Mouse (Mus musculus) liver, postnatal 0 days (tissue): ENCODE results near the gene Gm20388. TPM values are rescaled to one million over a fixed set of nuclear protein-coding genes. Genes with fewer than 3 reads are reported as not detected.

Experiments used
- ATAC-seq: fragments of 200-750 bp; cut with Nextera tagmentation; 2 replicates; pipeline ENCODE4 v1.8.0; 2017; ENCODE audit warnings: mild to moderate bottlenecking, moderate library complexity
- DNase-seq: peaks from one replicate; pipeline ENCODE4 v3.0.0-alpha.2; 2016
- H3K27ac ChIP-seq: fragments of 300-500 bp; sonication (generic); 2 replicates; pipeline ENCODE4 v1.5.1; 2014; ENCODE audit warnings: antibody characterized with exemption, moderate library complexity, mild to moderate bottlenecking, low read depth
- H3K27me3 ChIP-seq: fragments of 300-500 bp; sonication (generic); 2 replicates; pipeline ENCODE4 v1.6.1; 2014; ENCODE audit warnings: low read length, control low read depth, mixed read lengths; ENCODE audit not compliant: insufficient read depth
- H3K36me3 ChIP-seq: fragments of 300-500 bp; sonication (generic); replicated peaks from 2 replicates; pipeline ENCODE4 v1.6.1; 2014; ENCODE audit warnings: mild to moderate bottlenecking, control low read depth, low read length, moderate library complexity, mixed read lengths; ENCODE audit not compliant: insufficient read depth
- H3K4me1 ChIP-seq: fragments of 300-500 bp; sonication (generic); 2 replicates; pipeline ENCODE4 v1.6.1; 2014; ENCODE audit warnings: antibody characterized with exemption, mild to moderate bottlenecking, control low read depth; ENCODE audit not compliant: insufficient read depth
- H3K4me2 ChIP-seq: fragments of 300-500 bp; sonication (generic); 2 replicates; pipeline ENCODE4 v1.6.1; 2014; ENCODE audit warnings: low read depth, mild to moderate bottlenecking, low read length, moderate library complexity, mixed read lengths
- H3K4me3 ChIP-seq: fragments of 300-500 bp; sonication (generic); 2 replicates; pipeline ENCODE4 v1.5.1; 2014; ENCODE audit warnings: low read depth, low read length
- H3K9ac ChIP-seq: fragments of 300-500 bp; sonication (generic); replicated peaks from 2 replicates; pipeline ENCODE4 v1.6.1; 2014; ENCODE audit warnings: mild to moderate bottlenecking, moderate library complexity
- H3K9me3 ChIP-seq: fragments of 300-500 bp; sonication (generic); 2 replicates; pipeline ENCODE4 v1.6.1; 2016; ENCODE audit warnings: mild to moderate bottlenecking, control low read depth, low read length, mixed read lengths
- CTCF ChIP-seq: sonication (generic); IDR thresholded peaks from 2 replicates; pipeline ENCODE4 v1.5.1; 2016; ENCODE audit warnings: antibody characterized with exemption, low read depth
- EP300 ChIP-seq: IDR thresholded peaks from 2 replicates; pipeline ENCODE4 v1.6.1; 2016; ENCODE audit warnings: antibody characterized with exemption, low read depth, mild to moderate bottlenecking
- WGBS: fragments of 180-500 bp; shearing (Covaris S2); extraction: QIAGEN DNeasy Blood & Tissue Kit; methylation state at CpG from one replicate; pipeline ENCODE4 v1.1.7; 2014; ENCODE audit not compliant: insufficient replicate concordance; 5-methylcytosine and 5-hydroxymethylcytosine counted together
- polyA plus RNA-seq: library from polyadenylated mRNA; unstranded; fragments of >200 nt; fragmentation: Nextera tagmentation; extraction: Ambion mirVana; gene quantifications from 2 replicates; pipeline ENCODE4 v1.2.1, GENCODE M21; 2015

Gm20388 gene
- polyA plus RNA-seq, 1 experiment from 2014 or later: not detected

DNA sequence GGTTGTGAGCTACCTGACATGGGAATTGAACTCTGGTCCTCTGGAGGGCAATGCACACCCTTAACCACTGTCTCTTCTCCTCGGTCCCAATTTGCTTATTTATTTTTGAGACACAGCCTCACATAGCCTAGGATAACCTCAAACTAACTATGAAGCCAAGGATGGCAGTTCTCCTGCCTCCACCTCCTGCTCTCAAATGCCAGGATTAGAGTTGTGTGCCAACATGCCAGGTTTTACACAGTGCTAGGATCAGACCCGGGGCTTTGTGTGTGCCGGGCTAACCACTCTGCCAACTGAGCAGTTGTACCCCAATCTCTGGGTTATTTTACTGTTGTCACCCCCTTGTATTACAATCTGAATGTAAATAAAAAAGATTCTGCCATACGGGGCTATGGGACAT, 4066.9 kb downstream of the Gm20388 start:
- H3K9ac ChIP-seq: peak overlapping the region; percentile 28; the same call in 1 of the 2 replicates
- peak overlapping the region; percentile 81; the same call in 1 of the 2 replicates for H3K27ac ChIP-seq
- H3K4me1 ChIP-seq: peaks cover 42% of the 10 kb centered on the region

DNA sequence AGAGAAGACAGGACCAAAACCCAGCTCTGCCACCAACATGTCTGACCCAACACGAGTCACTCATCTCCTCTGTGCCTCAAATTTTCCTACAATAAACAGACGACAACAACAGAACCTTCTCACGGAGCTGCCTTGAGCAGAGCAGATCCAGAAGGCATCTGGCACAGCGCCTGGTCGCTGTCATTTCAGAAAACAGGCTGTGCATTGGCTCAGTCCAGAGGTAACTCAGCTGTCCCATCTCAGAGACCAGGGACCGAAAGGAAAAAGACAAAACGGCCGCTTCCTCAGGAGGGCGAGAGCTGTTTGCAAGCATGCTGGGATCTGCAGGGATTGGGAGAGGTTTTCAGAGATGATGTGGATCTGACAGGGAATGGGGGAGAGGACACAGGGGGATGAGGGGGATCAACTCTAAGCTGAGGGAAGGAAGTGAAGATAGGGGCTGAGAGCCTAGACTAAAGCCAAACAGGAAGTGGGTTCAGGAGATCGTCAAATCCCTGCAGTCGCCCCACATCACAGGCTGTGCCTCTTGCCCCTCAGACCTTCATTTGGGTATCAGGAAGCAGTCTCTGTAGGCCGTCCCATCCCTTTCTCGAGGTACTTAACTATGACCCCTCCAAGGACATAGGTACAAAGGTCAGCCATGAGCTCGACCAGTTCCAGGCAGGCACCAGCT, 4067.7 kb downstream of the Gm20388 start:
- DNase-seq: no peak
- Histone ChIP-seq H3K4me3 (peak overlapping the region; percentile 97), H3K9ac (peak overlapping the region; percentile 28)

More for the DNA sequence above, 4066.9 kb downstream of the Gm20388 start:
- Histone ChIP-seq H3K4me3 (peak overlapping the region; percentile 97), H3K4me2 (peak overlapping the region; percentile 75), H3K36me3 (peaks cover 46% of the 10 kb centered on the region), H3K9me3 (no peaks in the 10 kb centered on the region), H3K27me3 (no peaks in the 10 kb centered on the region)
- ATAC-seq: no peak
- no peak for DNase-seq
- TF ChIP-seq EP300 (no peak), CTCF (no peak)
- WGBS: 91% methylated on average over 4 of the region's 4 CpGs

DNA sequence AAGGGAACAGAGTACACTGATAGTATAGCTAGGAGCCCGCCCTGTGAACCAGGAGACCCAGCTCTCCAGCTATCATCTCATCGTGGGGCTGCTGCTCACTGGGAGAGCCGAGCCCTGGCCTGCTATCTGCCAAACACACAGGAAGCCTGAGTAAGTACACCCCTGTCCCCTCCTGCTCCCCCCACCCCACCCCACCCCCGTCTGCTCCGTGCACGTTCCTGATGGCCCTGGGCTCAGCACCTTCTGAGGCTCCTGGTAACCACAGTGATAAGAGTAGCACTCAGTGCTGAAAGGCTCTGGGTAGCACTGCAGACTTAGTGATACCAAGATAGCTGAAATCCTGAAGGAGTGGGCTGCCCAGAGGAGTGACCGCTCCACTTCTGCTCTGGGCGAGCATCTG, 4068.3 kb downstream of the Gm20388 start:
- TF ChIP-seq CTCF (no peak), EP300 (peak; percentile 65)
- H3K27me3 ChIP-seq: no peaks in the 10 kb centered on the region
- peak overlapping the region; percentile 28 for H3K9ac ChIP-seq
- H3K4me1 ChIP-seq: peaks cover 45% of the 10 kb centered on the region
- 42% methylated on average over 8 of the region's 8 CpGs for WGBS
- DNase-seq: peak; percentile 71
- H3K36me3 ChIP-seq: peaks cover 38% of the 10 kb centered on the region
- peak overlapping the region; percentile 81 for H3K27ac ChIP-seq
- peak overlapping the region; percentile 97 for H3K4me3 ChIP-seq
- peak overlapping the region; percentile 75 for H3K4me2 ChIP-seq
- no peaks in the 10 kb centered on the region for H3K9me3 ChIP-seq
- peak; percentile 68 for ATAC-seq

More for the DNA sequence above, 4067.7 kb downstream of the Gm20388 start:
- Histone ChIP-seq H3K4me1 (peaks cover 40% of the 10 kb centered on the region), H3K36me3 (peaks cover 41% of the 10 kb centered on the region), H3K9me3 (no peaks in the 10 kb centered on the region), H3K4me2 (peak overlapping the region; percentile 75), H3K27me3 (no peaks in the 10 kb centered on the region), H3K27ac (peak overlapping the region; percentile 81)
- ATAC-seq: no peak
- 0 out of 2 replicates have a peak, but pooled peaks have one; percentile 7 for TF ChIP-seq EP300
- no peak for TF ChIP-seq CTCF
- 46% methylated on average over 14 of the region's 14 CpGs for WGBS

DNA sequence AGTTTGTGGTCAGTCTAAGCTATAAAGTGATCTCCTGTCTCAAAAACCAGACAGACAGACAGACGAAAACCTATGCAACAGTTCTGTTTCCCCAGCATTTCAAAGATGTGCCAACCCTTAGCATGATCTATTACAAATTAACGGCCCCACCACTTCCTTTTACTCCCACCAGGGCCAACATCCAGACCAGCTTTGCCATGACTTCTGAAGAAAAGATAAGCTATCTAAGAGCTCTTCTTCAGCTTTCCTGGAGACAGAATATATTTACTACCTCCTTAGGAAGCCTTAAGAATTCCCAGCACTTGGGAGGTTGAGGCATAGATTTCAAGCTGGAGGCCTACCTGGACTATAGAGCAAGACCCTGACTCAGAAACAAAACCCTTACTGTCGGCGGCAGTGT, 4069.6 kb downstream of the Gm20388 start:
- H3K4me3 ChIP-seq: peak overlapping the region; percentile 97
- H3K27ac ChIP-seq: peak overlapping the region; percentile 81

DNA sequence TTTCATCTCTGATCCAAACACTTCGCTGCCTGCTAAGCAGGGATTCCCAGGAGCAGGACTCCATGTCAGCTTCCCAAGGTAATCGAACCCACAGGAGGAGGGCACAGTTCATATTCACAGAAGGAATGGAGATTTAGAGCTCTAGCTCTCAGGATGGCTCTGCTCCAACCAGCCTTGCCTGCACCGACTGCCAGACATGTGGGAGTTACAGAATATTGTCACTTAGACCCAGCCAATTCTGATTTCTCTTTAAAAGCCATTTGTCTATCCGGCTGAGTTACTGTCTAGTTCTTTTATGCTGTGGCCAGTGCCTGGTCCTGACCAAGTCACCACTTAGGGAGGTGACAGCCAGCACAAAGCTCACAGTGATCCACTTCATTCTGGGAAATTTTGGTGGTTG, 4071.0 kb downstream of the Gm20388 start:
- Histone ChIP-seq H3K27me3 (no peaks in the 10 kb centered on the region), H3K9me3 (no peaks in the 10 kb centered on the region), H3K4me2 (peak overlapping the region; percentile 75), H3K27ac (peak overlapping the region; percentile 88), H3K4me1 (peaks cover 43% of the 10 kb centered on the region), H3K9ac (peak overlapping the region; percentile 97), H3K4me3 (peak overlapping the region; percentile 97), H3K36me3 (peaks cover 24% of the 10 kb centered on the region)
- TF ChIP-seq EP300: no peak
- no peak for TF ChIP-seq CTCF
- no peak for ATAC-seq
- WGBS: 34% methylated on average over 4 of the region's 4 CpGs
- no peak for DNase-seq

More for the DNA sequence above, 4069.6 kb downstream of the Gm20388 start:
- DNase-seq (no peak), ATAC-seq (no peak)
- Histone ChIP-seq H3K4me2 (peak overlapping the region; percentile 75), H3K4me1 (peaks cover 48% of the 10 kb centered on the region), H3K9ac (peak overlapping the region; percentile 97), H3K27me3 (no peaks in the 10 kb centered on the region), H3K9me3 (no peaks in the 10 kb centered on the region), H3K36me3 (peaks cover 30% of the 10 kb centered on the region)
- 44% methylated on average over 4 of the region's 4 CpGs for WGBS
- TF ChIP-seq EP300 (no peak), CTCF (no peak)

DNA sequence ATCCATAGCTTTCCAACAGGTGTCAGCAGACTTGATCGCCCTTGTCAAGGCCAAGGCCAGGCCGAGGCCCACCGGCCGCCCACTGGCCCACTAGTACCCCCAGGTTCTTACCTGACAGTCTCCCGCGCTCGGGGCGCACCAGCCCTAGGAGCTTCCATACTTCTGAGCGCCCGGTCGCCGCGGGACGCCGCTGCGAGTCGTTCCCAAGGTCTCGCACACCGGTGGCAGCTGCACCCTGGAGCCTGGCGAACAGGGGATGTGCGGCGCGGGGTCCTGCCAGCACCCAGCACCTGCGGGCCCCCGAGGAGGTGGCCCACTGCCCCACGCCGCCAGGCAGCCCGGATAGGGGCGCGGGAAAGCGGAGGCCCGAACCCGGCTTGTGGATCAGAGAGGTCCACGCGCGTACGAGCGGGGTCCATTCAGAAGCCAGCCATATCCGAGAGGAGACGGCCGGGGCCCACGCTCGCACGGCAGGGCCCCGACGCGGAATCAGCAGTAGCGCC, 4071.7 kb downstream of the Gm20388 start:
- Histone ChIP-seq H3K9me3 (no peaks in the 10 kb centered on the region), H3K27me3 (no peaks in the 10 kb centered on the region), H3K4me3 (peak overlapping the region; percentile 97), H3K4me2 (peak overlapping the region; percentile 75), H3K9ac (peak overlapping the region; percentile 97), H3K27ac (peak overlapping the region; percentile 88), H3K4me1 (peaks cover 47% of the 10 kb centered on the region), H3K36me3 (peaks cover 22% of the 10 kb centered on the region)
- 4% methylated on average over 42 of the region's 48 CpGs for WGBS
- ATAC-seq (peak; percentile 8), DNase-seq (peak; percentile 62)
- TF ChIP-seq EP300 (no peak), CTCF (0 out of 2 replicates have a peak, but pooled peaks have one; percentile 6)
